Mouse (Mus musculus) forebrain, embryonic 15.5 days (tissue): ENCODE data around the gene Enpp6. TPM values are rescaled to one million over a fixed set of nuclear protein-coding genes. Genes with fewer than 3 reads are reported as not detected.

ENCODE experiments used
- ATAC-seq: fragments of 200-750 bp; cut with Nextera tagmentation; replicated peaks from 2 replicates; pipeline ENCODE4 v1.8.0; 2017; ENCODE audit warnings: mild to moderate bottlenecking, moderate TSS enrichment, moderate library complexity
- H3K27ac ChIP-seq: fragments of 300-500 bp; sonication (generic); replicated peaks from 2 replicates; pipeline ENCODE4 v1.5.1; 2015; ENCODE audit warnings: mild to moderate bottlenecking, inconsistent platforms
- H3K27me3 ChIP-seq: fragments of 300-500 bp; sonication (generic); 2 replicates; pipeline ENCODE4 v1.6.1; 2015; ENCODE audit warnings: inconsistent platforms
- H3K36me3 ChIP-seq: fragments of 300-500 bp; sonication (generic); 2 replicates; pipeline ENCODE4 v1.6.1; 2015; ENCODE audit warnings: mild to moderate bottlenecking, inconsistent platforms
- H3K4me1 ChIP-seq: fragments of 300-500 bp; sonication (generic); 2 replicates; pipeline ENCODE4 v1.6.1; 2015; ENCODE audit warnings: inconsistent platforms
- H3K4me2 ChIP-seq: fragments of 300-500 bp; sonication (generic); replicated peaks from 2 replicates; pipeline ENCODE4 v1.6.1; 2015; ENCODE audit warnings: mild to moderate bottlenecking, inconsistent platforms
- H3K4me3 ChIP-seq: fragments of 300-500 bp; sonication (generic); 2 replicates; pipeline ENCODE4 v1.5.1; 2015; ENCODE audit warnings: mild to moderate bottlenecking, inconsistent platforms
- H3K9ac ChIP-seq: fragments of 300-500 bp; sonication (generic); replicated peaks from 2 replicates; pipeline ENCODE4 v1.6.1; 2015; ENCODE audit warnings: mild to moderate bottlenecking, inconsistent platforms
- H3K9me3 ChIP-seq: fragments of 300-500 bp; sonication (generic); 2 replicates; pipeline ENCODE4 v1.6.1; 2016; ENCODE audit warnings: inconsistent platforms
- WGBS: fragments of 180-500 bp; shearing (Covaris S2); methylation state at CpG from one replicate; pipeline ENCODE4 v1.1.7; 2015; ENCODE audit warnings: mixed read lengths; 5-methylcytosine and 5-hydroxymethylcytosine counted together
- polyA plus RNA-seq: library from polyadenylated mRNA; unstranded; fragments of >200 nt; fragmentation: Nextera tagmentation; extraction: Ambion mirVana; gene quantifications from 2 replicates; pipeline ENCODE4 v1.2.1, GENCODE M21; 2015

Gene Enpp6
- polyA plus RNA-seq, 1 experiment from 2014 or later = 0.14 TPM

DNA sequence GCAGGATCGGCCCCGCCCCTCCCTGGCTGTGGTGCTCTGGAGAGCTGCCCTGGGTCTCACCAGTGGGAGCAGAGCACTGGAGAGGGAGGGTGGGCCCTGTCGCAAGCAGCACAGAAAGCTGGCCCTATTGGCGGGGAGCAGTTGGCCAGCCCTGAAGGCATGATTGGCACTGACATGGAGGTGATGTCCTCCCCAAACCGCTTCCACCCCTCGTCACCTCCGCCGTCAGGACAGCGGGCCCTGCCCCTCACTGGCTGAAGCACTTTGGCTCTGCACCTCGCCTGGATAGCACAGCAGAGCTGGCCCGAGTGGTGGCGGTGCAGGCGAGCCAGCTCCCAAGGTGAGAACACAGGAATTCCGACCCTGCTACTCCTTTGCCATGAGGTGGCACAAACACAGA, 20.9 kb upstream of the Enpp6 start:
- Histone ChIP-seq H3K4me1 (no peaks in the 10 kb centered on the region), H3K36me3 (no peaks in the 10 kb centered on the region), H3K27me3 (no peaks in the 10 kb centered on the region), H3K9me3 (no peaks in the 10 kb centered on the region), H3K9ac (no peak overlapping the region), H3K4me3 (no peak overlapping the region), H3K27ac (no peak overlapping the region), H3K4me2 (no peak overlapping the region)
- ATAC-seq = no peak
- 73% methylated on average over 14 of the region's 14 CpGs for WGBS

DNA sequence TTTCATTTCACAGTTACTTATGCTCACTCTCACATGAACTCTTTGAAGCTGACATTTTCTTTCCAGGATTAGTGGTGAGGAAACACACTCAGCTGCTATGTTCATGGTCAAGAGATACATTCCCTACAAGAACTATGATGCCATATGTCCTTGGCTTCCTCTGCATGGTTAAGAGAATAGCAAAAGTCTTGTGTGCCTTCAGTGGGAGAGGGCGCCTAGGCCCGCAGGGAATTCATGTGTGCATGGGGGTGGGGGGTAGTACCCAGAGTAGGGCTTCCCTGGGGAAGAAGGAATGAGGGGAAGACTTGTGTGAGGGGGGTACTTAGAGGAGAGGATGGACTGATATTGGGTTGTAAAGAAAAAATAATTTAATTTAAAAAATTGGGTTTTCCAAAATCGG, 18.0 kb upstream of the Enpp6 start:
- Histone ChIP-seq H3K27me3 (no peaks in the 10 kb centered on the region), H3K4me1 (no peaks in the 10 kb centered on the region), H3K4me2 (no peak overlapping the region), H3K27ac (no peak overlapping the region), H3K9me3 (no peaks in the 10 kb centered on the region), H3K36me3 (no peaks in the 10 kb centered on the region), H3K9ac (no peak overlapping the region), H3K4me3 (no peak overlapping the region)
- 94% methylated on average over 3 of the region's 3 CpGs for WGBS
- ATAC-seq = no peak

DNA sequence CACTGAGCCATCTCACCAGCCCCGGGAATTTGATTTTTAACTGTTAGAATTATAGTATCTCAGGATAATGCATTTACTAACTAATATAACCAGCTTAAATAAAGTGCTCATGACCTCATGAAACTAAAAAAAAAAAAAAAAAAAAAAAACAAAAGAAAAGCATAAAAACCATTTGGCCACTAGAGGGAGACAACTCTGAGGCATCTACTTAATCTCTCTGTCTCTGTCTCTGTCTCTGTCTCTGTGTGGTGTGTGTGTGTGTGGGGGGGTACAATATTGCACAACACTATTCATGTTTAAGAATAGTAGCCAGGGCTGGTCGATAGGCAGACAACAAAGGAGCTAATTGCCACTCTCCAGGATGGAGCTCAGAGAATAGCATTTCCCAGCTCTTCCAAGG, 17.3 kb upstream of the Enpp6 start:
- Histone ChIP-seq H3K9me3 (no peaks in the 10 kb centered on the region), H3K4me3 (no peak overlapping the region), H3K27ac (no peak overlapping the region), H3K4me2 (no peak overlapping the region), H3K4me1 (no peaks in the 10 kb centered on the region), H3K36me3 (no peaks in the 10 kb centered on the region), H3K9ac (no peak overlapping the region), H3K27me3 (no peaks in the 10 kb centered on the region)
- ATAC-seq = no peak
- 53% methylated on average over 2 of the region's 2 CpGs for WGBS

DNA sequence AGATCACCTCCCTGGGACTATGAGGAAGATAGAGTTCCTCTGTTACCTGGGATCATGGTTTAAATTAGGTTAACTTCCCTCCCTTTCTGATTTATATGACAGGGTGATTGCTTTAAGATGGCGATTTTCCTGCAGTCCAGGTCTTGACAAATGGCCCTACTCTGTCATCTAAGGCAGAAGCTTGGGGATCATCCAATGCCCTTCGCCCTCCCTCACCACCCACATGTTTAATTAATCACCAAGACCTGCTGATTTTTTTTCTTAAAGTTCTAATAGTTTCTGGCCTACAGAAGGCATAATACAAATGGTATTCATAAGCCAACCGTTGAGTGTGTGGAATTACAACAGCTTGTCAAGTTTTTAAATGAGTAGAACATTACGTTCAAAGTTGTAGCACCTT, 9.3 kb upstream of the Enpp6 start:
- H3K4me1 ChIP-seq = no peaks in the 10 kb centered on the region
- H3K36me3 ChIP-seq = no peaks in the 10 kb centered on the region
- no peak overlapping the region for H3K4me2 ChIP-seq
- no peak overlapping the region for H3K27ac ChIP-seq
- WGBS = 91% methylated on average over 4 of the region's 4 CpGs
- ATAC-seq = no peak
- no peaks in the 10 kb centered on the region for H3K27me3 ChIP-seq
- no peak overlapping the region for H3K4me3 ChIP-seq
- no peaks in the 10 kb centered on the region for H3K9me3 ChIP-seq
- H3K9ac ChIP-seq = no peak overlapping the region

DNA sequence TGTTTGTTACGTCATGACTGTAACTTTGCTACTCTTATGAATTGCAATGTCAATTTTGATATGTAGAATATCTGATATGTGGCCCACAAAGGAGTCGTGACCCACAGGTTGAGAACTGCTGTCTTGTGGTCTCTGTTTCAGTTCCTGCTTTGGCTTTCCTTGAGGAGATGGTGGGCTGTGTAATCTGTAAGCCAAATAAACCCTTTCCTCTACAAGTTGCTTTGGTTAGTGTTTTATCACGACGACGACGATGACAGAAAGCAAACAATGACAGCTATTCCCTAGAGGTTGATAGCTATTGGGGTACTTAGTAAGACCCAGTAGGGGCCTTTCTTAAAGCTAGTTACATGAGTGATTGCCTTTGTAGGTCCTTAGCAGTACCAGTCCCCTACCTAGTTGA, 4.5 kb upstream of the Enpp6 start:
- Histone ChIP-seq H3K4me1 (no peaks in the 10 kb centered on the region), H3K4me2 (no peak overlapping the region), H3K9ac (no peak overlapping the region), H3K9me3 (no peaks in the 10 kb centered on the region), H3K36me3 (no peaks in the 10 kb centered on the region), H3K27ac (no peak overlapping the region), H3K4me3 (no peak overlapping the region), H3K27me3 (no peaks in the 10 kb centered on the region)
- ATAC-seq = no peak
- WGBS = 91% methylated on average over 6 of the region's 6 CpGs

DNA sequence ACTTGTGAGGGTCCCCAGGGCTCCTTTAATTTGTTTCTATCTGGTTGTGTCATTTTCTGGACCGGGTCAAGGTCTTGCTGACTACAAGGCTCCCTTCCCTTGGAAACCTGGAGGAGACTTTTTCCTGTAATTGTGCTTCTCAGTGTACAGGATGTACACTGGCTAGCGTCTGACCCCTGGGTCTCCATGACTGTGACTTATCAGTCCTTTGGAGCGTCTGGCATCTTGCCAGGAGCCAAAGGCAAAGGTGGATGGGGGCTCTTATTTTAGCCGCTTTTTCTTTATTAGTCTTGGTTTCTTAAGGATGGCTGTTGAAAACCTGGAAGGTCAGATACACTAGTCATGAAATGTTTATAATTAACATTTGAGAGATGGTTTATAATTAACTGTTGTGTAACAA, 3.9 kb upstream of the Enpp6 start:
- Histone ChIP-seq H3K36me3 (no peaks in the 10 kb centered on the region), H3K4me3 (no peak overlapping the region), H3K4me1 (no peaks in the 10 kb centered on the region), H3K9me3 (no peaks in the 10 kb centered on the region), H3K27ac (no peak overlapping the region), H3K9ac (no peak overlapping the region), H3K4me2 (no peak overlapping the region), H3K27me3 (no peaks in the 10 kb centered on the region)
- WGBS = 85% methylated on average over 4 of the region's 4 CpGs
- ATAC-seq = no peak

DNA sequence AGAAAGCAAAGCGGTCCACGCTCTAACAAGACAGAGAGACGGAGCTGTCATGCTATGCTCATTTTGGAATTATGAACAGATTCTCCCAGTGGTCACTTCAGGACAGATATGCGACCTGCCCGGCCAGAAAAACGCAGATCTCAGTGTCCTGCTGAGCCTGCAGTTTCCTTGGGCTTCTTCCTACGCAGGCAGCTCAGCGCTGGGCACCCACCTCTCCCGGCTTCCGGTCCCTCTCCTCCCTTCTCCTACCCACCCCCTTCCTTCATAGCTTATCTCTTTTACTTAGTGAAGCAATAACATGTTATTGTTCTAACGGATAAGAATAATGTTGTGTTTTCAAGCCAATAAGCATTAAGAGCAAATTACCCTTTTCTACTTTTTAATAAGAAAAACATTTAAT, 2.0 kb upstream of the Enpp6 start:
- Histone ChIP-seq H3K9ac (no peak overlapping the region), H3K4me3 (no peak overlapping the region), H3K4me2 (no peak overlapping the region), H3K36me3 (no peaks in the 10 kb centered on the region), H3K27me3 (no peaks in the 10 kb centered on the region), H3K9me3 (no peaks in the 10 kb centered on the region), H3K4me1 (no peaks in the 10 kb centered on the region), H3K27ac (no peak overlapping the region)
- ATAC-seq = no peak
- 81% methylated on average over 11 of the region's 11 CpGs for WGBS

DNA sequence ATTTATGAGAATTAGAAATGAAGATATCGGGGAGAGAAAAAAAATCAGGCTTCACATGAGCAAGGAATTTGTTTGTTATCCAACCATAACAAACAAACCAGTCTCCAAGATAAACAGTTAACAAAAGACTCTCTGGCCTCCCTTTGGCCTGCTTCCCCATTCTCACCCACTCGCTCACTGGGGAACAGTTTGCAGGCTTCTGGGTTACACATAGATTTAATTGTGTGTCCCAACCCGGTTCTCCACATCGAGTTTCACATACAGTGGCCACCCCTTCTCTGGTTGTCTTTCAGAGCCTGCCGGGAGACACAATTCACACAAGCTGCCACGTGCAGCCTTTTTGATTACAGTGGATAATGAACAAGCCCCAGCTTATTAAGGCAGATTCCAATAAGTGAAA, 1.7 kb downstream of the Enpp6 start:
- WGBS = 33% methylated on average over 6 of the region's 6 CpGs
- H3K4me1 ChIP-seq = no peaks in the 10 kb centered on the region
- H3K27me3 ChIP-seq = no peaks in the 10 kb centered on the region
- no peaks in the 10 kb centered on the region for H3K36me3 ChIP-seq
- H3K9me3 ChIP-seq = no peaks in the 10 kb centered on the region
- H3K4me3 ChIP-seq = no peak overlapping the region
- no peak for ATAC-seq
- no peak overlapping the region for H3K9ac ChIP-seq
- no peak overlapping the region for H3K4me2 ChIP-seq
- no peak overlapping the region for H3K27ac ChIP-seq

DNA sequence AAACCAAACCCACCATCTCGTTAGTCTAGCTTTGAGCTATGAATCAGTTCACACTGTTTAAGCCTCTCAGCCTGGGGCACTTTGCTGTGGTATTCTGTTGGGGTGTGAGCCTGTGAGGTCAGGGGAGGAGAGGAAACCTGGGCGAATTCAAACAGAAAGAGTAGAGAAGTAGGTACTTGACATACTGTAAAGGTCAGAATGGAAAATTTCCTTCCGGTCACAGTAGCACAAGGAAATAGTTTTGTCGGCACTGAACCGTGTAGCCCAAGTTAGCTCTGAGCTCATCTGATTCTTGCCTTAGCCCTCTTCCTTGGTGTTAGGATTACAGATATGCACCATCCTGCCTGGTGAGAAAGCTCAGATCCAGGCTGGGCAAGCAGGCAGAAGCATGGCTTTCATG, 4.4 kb downstream of the Enpp6 start:
- no peaks in the 10 kb centered on the region for H3K27me3 ChIP-seq
- no peaks in the 10 kb centered on the region for H3K36me3 ChIP-seq
- no peak overlapping the region for H3K4me3 ChIP-seq
- 73% methylated on average over 5 of the region's 5 CpGs for WGBS
- H3K9ac ChIP-seq = no peak overlapping the region
- no peaks in the 10 kb centered on the region for H3K4me1 ChIP-seq
- H3K4me2 ChIP-seq = no peak overlapping the region
- H3K9me3 ChIP-seq = no peaks in the 10 kb centered on the region
- ATAC-seq = no peak
- no peak overlapping the region for H3K27ac ChIP-seq

DNA sequence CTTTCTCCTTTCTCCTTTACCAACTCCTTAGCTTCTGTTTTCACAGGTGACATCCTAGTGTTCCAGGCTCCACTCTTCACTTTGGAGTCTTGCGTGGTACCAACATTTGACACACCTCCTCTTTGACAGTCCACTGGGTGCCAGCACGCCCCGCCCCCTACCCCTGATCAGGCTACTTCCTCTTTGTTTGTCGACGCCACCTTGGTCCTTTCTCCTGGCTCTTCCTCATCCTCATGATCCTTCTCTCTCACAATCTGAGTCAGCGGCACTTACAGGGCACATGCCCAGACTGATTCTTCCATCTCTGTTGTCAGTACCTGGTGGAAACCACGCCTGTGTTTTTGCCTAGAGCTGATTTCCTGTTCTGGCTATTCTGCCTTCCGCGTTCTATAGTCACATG, 5.9 kb downstream of the Enpp6 start:
- Histone ChIP-seq H3K4me3 (no peak overlapping the region), H3K27ac (no peak overlapping the region), H3K9ac (no peak overlapping the region), H3K27me3 (no peaks in the 10 kb centered on the region), H3K9me3 (no peaks in the 10 kb centered on the region), H3K4me1 (no peaks in the 10 kb centered on the region), H3K4me2 (no peak overlapping the region), H3K36me3 (no peaks in the 10 kb centered on the region)
- WGBS = 96% methylated on average over 9 of the region's 9 CpGs
- ATAC-seq = no peak

DNA sequence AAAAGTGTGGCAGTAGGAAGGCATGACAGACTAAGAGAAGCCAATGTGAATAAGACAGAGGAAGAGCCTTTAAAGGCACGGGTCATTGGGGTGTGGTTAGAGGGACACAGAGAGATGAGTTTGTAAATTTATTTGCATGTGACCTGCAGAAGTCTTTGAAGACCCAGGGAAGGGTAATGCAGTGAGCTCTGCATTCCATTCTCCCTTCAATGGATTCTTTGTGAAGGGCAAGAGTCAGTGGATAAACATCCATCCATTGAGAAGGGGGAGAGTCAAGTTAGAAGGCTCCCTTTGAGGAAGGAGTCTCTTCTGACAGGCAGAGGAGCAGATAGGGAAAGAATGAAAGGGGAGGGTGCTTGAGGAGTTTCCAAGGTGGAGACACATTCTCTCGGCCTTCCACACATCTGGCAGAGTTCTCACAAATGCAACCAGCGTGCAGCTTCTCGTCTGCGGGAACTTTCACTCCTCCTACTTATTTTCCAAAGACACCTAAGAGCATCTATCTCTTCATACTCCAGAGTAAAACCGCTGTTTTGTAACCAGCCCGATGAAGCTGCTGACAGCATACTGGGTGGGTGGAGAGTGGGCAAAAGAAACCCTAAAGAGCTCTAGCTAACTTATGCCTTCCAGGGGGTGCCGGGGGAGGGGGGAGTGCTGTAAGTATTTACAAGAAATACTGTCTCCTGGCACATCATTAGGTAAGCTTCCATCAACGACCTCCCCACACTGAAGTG, 9.4 kb downstream of the Enpp6 start:
- Histone ChIP-seq H3K4me2 (no peak overlapping the region), H3K9me3 (no peaks in the 10 kb centered on the region), H3K4me1 (no peaks in the 10 kb centered on the region), H3K4me3 (no peak overlapping the region), H3K9ac (no peak overlapping the region), H3K27ac (no peak overlapping the region), H3K36me3 (no peaks in the 10 kb centered on the region), H3K27me3 (no peaks in the 10 kb centered on the region)
- ATAC-seq = no peak
- WGBS = 78% methylated on average over 9 of the region's 9 CpGs

DNA sequence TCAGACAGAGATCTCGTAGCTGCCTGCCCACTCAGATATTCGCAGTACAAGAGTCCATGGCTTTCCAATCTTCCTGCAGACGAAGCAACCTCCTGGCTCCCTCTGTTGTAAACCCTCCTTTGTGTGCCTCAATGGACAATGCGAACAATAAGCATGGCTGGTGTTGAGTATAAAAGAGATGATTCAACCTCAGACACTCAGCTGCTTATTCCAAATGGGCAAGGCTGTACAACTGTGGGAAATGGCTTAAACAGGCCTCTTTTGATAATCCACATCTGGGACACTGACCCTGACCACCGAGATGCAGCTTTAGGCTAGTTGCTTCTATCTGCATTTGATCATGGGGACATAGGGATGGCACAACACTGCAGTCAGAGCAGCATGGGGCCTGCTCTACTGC, 19.0 kb downstream of the Enpp6 start:
- Histone ChIP-seq H3K4me1 (no peaks in the 10 kb centered on the region), H3K27me3 (no peaks in the 10 kb centered on the region), H3K9me3 (no peaks in the 10 kb centered on the region), H3K4me3 (no peak overlapping the region), H3K4me2 (no peak overlapping the region), H3K36me3 (no peaks in the 10 kb centered on the region), H3K27ac (no peak overlapping the region), H3K9ac (no peak overlapping the region)
- 48% methylated on average over 5 of the region's 5 CpGs for WGBS
- ATAC-seq = no peak

DNA sequence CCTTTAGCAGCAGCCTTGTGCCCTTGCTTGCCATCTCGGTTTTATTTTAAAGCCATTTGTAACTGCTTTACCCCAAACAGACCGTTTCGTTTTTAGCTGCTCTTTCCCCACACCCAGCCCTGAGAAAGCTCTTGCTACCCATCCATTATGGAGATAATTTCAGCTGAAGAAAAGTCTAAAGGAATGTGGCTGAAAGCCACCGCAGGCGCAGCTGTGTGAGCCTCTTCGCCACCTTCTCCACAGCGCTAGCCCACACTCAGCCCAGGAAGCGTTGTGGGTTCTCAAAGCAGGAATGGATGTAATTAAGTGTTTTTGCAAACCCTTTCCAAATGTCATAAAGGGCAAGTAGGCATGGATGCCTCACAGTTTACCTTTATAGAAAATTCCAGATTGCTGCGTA, 20.1 kb downstream of the Enpp6 start:
- H3K27me3 ChIP-seq = no peaks in the 10 kb centered on the region
- 80% methylated on average over 9 of the region's 9 CpGs for WGBS
- no peak overlapping the region for H3K4me2 ChIP-seq
- H3K27ac ChIP-seq = no peak overlapping the region
- no peaks in the 10 kb centered on the region for H3K36me3 ChIP-seq
- no peaks in the 10 kb centered on the region for H3K4me1 ChIP-seq
- H3K9me3 ChIP-seq = no peaks in the 10 kb centered on the region
- H3K4me3 ChIP-seq = no peak overlapping the region
- ATAC-seq = no peak
- H3K9ac ChIP-seq = no peak overlapping the region
